ENCODE assay signal across 26 mouse cellular contexts in genomic region chr8:64059867-64060266, GRCm38 (mm10).
"Had no signal": no experiment of that assay in that cellular context is flagged by ENCODE, and none has a peak within 500 bp of the region (broad histone marks: within the 10 kb centered on the region; RNA-seq: fewer than 3 reads in every experiment).

No protein-coding gene starts in this region.

- H3K9me3 ChIP-seq: heart, embryonic 13.5 days; heart, embryonic 15.5 days; hindbrain, embryonic 10.5 days; hindbrain, embryonic 12.5 days; intestine, embryonic 15.5 days; limb, embryonic 10.5 days; limb, embryonic 12.5 days had no signal

- H3K27ac ChIP-seq: heart, adult 2 months; heart, embryonic 13.5 days; heart, embryonic 15.5 days; hindbrain, embryonic 10.5 days; hindbrain, embryonic 12.5 days; hindbrain, embryonic 14.5 days; intestine, embryonic 15.5 days; layer of hippocampus, adult 2 months; left cerebral cortex, adult 2 months; limb, embryonic 10.5 days; limb, embryonic 12.5 days had no signal

- H3K27me3 ChIP-seq: heart, embryonic 13.5 days; heart, embryonic 15.5 days; hindbrain, embryonic 12.5 days; intestine, embryonic 15.5 days; limb, embryonic 12.5 days had no signal

- ATAC-seq: hindbrain, embryonic 16.5 days; inflammation-experienced regulatory T-cells, adult 6 months; intestine, embryonic 15.5 days; intestine, postnatal 0 days had no signal

- H3K9ac ChIP-seq: heart, embryonic 13.5 days; heart, embryonic 15.5 days; hindbrain, embryonic 12.5 days; hindbrain, embryonic 14.5 days; intestine, embryonic 15.5 days; limb, embryonic 12.5 days had no signal

- H3K36me3 ChIP-seq: heart, embryonic 13.5 days; heart, embryonic 15.5 days; hindbrain, embryonic 10.5 days; hindbrain, embryonic 12.5 days; intestine, embryonic 15.5 days; limb, embryonic 10.5 days; limb, embryonic 12.5 days had no signal

- H3K4me2 ChIP-seq: heart, embryonic 11.5 days; heart, embryonic 13.5 days; heart, embryonic 15.5 days; hindbrain, embryonic 12.5 days; hindbrain, embryonic 14.5 days; intestine, embryonic 15.5 days; limb, embryonic 12.5 days; liver, embryonic 11.5 days had no signal

- H3K4me3 ChIP-seq: heart, adult 2 months; heart, embryonic 13.5 days; heart, embryonic 15.5 days; hindbrain, embryonic 10.5 days; hindbrain, embryonic 12.5 days; intestine, embryonic 15.5 days; layer of hippocampus, adult 2 months; left cerebral cortex, adult 2 months; limb, embryonic 10.5 days; limb, embryonic 12.5 days had no signal

- DNase-seq: gastrocnemius, postnatal 14 days; gastrocnemius, postnatal 36 days; heart, adult 11 months; heart, adult 2 months; heart, postnatal 4 days; kidney, adult 18-20 months; kidney, adult 8-10 months; kidney, postnatal 10 days; kidney, postnatal 25 days; kidney, postnatal 4 days; liver had no signal

- H3K4me1 ChIP-seq: heart, embryonic 13.5 days; heart, embryonic 15.5 days; hindbrain, embryonic 10.5 days; hindbrain, embryonic 12.5 days; intestine, embryonic 15.5 days; limb, embryonic 10.5 days; limb, embryonic 12.5 days had no signal
